Mouse (Mus musculus) 3134 (cell line): Measurements from ENCODE around the gene Pln.

Experiments used
- DNase-seq: peaks from one replicate; pipeline ENCODE4 v3.0.0-alpha.2; 2011; ENCODE audit warnings: low spot score; ENCODE audit not compliant: insufficient read length; ENCODE audit errors: extremely low read depth

Pln gene

GRCm38 (mm10) chr10:53337162-53337923 lies at the start of gene Pln:
Gene Pln (plus strand): TSS chr10:53337667.
- no peak for DNase-seq

DNA sequence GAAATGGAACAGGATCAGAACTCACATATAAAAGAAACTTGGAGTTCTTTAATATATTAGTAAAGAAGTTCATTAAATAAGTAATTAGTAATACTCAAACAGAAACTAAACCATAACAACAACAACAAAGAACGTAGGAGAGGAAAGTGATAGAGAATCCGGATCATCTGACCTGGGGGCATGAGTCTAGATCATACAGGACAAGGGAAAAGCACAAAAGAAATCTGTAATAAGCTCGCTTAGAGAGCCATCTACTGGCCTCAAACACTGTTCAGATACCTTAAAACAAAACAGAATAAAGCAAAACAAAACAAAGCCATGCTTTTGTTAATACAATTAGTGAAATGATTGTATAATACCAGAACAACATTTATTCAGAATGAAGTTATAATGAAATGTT lies 31.6 kb upstream of the Pln start:
- DNase-seq, result no peak

GRCm38 (mm10) chr10:53306674-53307073 lies 30.8 kb upstream of the Pln start:
- no peak for DNase-seq

DNA sequence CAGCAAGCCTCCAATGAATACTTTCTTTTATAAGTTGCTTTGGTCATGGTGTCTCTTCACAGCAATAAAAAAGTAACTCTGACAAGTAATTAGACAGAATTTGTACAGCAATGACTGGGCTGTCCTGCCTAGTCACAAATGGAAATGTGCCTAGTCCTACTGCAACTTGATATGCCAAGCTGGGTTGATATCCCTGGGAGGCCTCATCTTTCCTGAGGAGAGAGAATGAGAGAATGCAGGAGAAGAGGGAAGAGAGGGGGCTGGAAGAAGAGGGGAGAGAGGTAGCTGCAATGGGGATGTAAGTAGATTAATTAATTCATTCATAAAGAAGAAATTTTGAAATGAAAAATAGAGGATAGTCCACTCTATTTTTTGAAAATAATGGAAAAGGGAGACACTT lies 14.1 kb upstream of the Pln start:
- no peak for DNase-seq

- no peak for DNase-seq
These were observed 12.8 kb upstream of the Pln start for GRCm38 (mm10) chr10:53324663-53325062.

DNA sequence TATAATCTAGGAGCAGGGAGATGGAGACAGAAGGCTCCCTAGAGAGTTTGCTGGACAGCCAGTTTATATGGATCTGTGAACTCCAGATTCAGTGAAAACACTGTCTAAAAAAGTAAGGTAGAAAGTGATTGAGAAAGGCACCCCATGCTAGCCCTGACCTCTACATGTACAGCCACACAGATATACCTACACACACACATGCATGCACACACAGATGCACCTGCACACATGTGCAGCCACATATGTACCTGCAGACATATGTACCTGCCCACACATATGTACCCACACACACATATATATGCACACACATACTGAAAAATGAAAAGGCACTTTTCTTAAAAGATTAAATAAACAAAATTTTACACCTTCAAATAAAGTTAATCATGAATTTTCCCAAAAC lies 11.1 kb upstream of the Pln start:
- no peak for DNase-seq

DNA sequence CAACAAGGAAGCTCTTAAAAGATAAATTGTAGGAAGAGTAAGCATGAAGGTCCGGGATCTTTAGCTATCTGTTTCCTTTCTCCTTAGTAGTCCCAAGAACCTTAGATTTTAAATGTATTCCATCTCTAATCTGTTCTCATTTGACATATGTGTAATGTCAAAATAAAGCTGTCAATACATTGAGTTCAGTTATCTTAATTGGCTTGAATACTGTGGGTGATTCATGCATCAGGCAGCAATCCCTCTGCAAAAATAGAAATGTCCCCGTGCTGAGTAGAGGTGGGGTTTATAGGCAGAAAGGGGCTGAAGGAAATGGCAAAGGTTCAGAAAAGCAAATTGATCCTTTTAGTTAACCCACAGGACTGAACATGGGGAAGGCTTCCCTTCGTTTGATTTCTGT lies 8.2 kb upstream of the Pln start:
- DNase-seq, result no peak

- no peak for DNase-seq
These were observed 4.7 kb upstream of the Pln start for GRCm38 (mm10) chr10:53332752-53333151.

DNA sequence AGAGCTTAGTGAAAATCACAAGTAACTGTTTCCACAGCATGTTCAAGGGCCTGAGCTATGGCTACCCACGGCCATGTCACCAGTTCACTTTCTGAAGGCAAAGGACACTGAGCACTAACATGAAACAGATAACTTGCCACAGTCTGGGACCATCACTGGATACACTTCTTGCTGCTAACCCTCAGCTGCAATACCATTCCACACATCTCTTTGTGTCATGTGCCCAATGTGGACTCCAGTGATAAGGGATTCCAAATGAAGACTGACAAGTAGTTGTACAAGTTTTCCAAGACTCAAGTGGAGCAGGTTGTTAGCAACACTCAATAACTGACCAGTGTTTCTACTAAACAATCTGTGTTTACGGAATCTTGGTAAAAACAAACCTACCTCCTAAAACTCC lies 2.2 kb upstream of the Pln start:
- DNase-seq, result no peak

GRCm38 (mm10) chr10:53335974-53336373 lies 1.5 kb upstream of the Pln start:
- no peak for DNase-seq

GRCm38 (mm10) chr10:53339045-53339444 lies 1.6 kb downstream of the Pln start:
- no peak for DNase-seq

GRCm38 (mm10) chr10:53341288-53341965 lies 4.0 kb downstream of the Pln start:
- DNase-seq, result no peak

DNA sequence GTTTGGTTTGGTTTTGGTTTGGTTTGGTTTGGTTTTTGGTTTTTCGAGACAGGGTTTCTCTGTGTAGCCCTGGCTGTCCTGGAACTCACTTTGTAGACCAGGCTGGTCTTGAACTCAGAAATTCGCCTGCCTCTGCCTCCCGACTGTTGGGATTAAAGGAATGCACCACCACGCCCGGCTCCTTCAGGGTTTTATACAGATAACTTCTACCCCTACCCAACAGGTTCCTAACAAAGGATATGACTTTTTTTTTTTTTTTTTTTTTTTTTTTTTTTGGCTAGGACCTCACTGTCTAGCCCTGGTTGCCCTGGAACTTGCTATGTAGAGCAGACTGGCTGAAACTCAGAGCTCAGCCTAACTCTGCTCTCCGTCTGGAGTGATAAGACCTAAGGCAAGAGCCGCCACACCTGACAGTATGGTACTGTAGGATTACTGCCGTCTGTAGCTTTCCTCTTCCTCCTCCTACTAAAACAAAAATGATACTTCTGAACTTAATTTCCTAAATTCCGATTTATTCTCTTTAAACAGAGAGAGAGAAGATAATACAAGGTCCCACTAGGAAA lies 4.8 kb downstream of the Pln start:
- no peak for DNase-seq

GRCm38 (mm10) chr10:53343384-53343783 lies 5.9 kb downstream of the Pln start:
- no peak for DNase-seq

DNA sequence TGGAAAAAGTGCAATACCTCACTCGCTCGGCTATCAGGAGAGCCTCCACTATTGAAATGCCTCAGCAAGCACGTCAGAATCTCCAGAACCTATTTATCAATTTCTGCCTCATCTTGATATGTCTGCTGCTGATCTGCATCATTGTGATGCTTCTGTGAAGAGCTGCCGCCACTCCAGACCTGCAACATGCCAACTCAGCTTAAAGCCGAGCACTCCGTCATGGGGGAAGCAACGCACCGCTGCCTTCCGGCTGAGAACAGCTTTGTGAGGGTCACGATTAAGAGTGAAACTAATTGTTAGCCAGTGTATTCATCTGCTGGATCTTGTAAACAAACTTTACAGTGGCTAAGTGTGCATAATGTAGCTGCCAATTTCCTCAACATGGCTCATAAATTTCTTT lies 6.4 kb downstream of the Pln start:
- no peak for DNase-seq

DNA sequence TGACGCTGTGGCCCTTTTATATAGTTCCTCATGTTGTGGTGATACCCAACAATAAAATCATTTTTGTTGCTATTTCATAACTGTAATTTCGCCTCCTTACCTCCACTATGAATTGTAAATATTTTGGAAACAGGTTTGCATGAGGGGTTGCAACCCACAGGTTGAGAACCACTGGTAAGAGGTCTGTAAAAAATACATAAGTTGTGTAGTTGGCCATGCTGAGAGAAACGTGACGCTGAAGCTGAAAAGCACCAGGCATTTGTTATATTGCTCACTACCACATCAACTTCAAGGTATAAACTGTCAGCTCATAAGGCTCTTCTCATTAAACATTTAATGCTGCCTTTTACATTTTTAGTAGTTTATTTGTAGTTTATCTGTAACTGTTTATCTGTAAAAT lies 8.0 kb downstream of the Pln start:
- DNase-seq, result no peak

- no peak for DNase-seq
These were observed 9.0 kb downstream of the Pln start for GRCm38 (mm10) chr10:53346506-53346905.

DNA sequence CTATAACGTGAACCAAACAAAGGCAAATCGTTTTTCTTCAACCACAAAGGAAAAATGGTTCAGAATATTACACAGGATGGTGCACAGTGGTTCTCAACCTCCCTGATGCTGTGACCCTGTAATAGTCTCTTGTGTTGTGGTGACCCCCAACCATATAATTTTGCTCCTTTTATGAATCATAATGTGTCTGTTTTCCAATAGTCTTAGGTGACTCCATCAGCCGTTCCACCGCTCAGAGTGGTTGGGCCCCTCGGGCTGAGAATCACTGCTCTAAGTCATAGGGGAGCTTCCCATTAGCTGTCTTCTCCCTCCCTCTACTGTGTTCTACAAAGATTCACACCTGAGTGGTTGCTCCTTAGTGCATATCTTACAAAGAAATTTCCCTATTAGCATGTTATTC lies 9.4 kb downstream of the Pln start:
- DNase-seq, result no peak

- DNase-seq, result peak; percentile 29
These were observed 10.6 kb downstream of the Pln start for GRCm38 (mm10) chr10:53347787-53348755.

- no peak for DNase-seq
These were observed 11.8 kb downstream of the Pln start for GRCm38 (mm10) chr10:53349254-53349653.

GRCm38 (mm10) chr10:53353665-53354064 lies 16.2 kb downstream of the Pln start:
- DNase-seq, result no peak
